Mouse (Mus musculus) lung, postnatal 0 days (tissue): ENCODE data around the gene Adamts4. TPM values are rescaled to one million over a fixed set of nuclear protein-coding genes. Genes with fewer than 3 reads are reported as not detected.

ENCODE experiments used
- ATAC-seq: fragments of 200-750 bp; cut with Nextera tagmentation; 2 replicates; pipeline ENCODE4 v1.8.0; 2017; ENCODE audit warnings: moderate library complexity
- DNase-seq: peaks from one replicate; pipeline ENCODE4 v3.0.0-alpha.2; 2016; ENCODE audit warnings: low spot score
- H3K27ac ChIP-seq: fragments of 300-500 bp; sonication (generic); 2 replicates; pipeline ENCODE4 v1.5.1; 2014; ENCODE audit warnings: antibody characterized with exemption, mild to moderate bottlenecking, low read length, mixed read lengths
- H3K27me3 ChIP-seq: fragments of 300-500 bp; sonication (generic); replicated peaks from 2 replicates; pipeline ENCODE4 v1.6.1; 2014; ENCODE audit warnings: low read length, mixed read lengths; ENCODE audit not compliant: insufficient read depth
- H3K36me3 ChIP-seq: fragments of 300-500 bp; sonication (generic); 2 replicates; pipeline ENCODE4 v1.6.1; 2014; ENCODE audit warnings: low read length, mixed read lengths; ENCODE audit not compliant: insufficient read depth
- H3K4me1 ChIP-seq: fragments of 300-500 bp; sonication (generic); 2 replicates; pipeline ENCODE4 v1.6.1; 2014; ENCODE audit warnings: antibody characterized with exemption, low read depth, low read length, mixed read lengths; ENCODE audit not compliant: insufficient read depth
- H3K4me2 ChIP-seq: fragments of 300-500 bp; sonication (generic); replicated peaks from 2 replicates; pipeline ENCODE4 v1.6.1; 2014; ENCODE audit warnings: low read depth, mild to moderate bottlenecking, low read length, moderate library complexity, mixed read lengths
- H3K4me3 ChIP-seq: fragments of 300-500 bp; sonication (generic); 2 replicates; pipeline ENCODE4 v1.5.1; 2014; ENCODE audit warnings: low read depth, low read length
- H3K9ac ChIP-seq: fragments of 300-500 bp; sonication (generic); replicated peaks from 2 replicates; pipeline ENCODE4 v1.6.1; 2014; ENCODE audit warnings: low read depth, mild to moderate bottlenecking
- H3K9me3 ChIP-seq: fragments of 300-500 bp; sonication (generic); 2 replicates; pipeline ENCODE4 v1.6.1; 2016; ENCODE audit warnings: low read length, mixed read lengths
- CTCF ChIP-seq: IDR thresholded peaks from 2 replicates; pipeline ENCODE4 v1.5.1; 2016; ENCODE audit warnings: antibody characterized with exemption, mild to moderate bottlenecking
- EP300 ChIP-seq: IDR thresholded peaks from 2 replicates; pipeline ENCODE4 v1.6.1; 2016; ENCODE audit warnings: antibody characterized with exemption, mild to moderate bottlenecking, control low read depth
- WGBS: fragments of 180-500 bp; shearing (Covaris S2); extraction: QIAGEN DNeasy Blood & Tissue Kit; methylation state at CpG from one replicate; pipeline ENCODE4 v1.1.7; 2014; 5-methylcytosine and 5-hydroxymethylcytosine counted together
- polyA plus RNA-seq: library from polyadenylated mRNA; unstranded; fragments of >200 nt; fragmentation: Nextera tagmentation; extraction: Ambion mirVana; gene quantifications from 2 replicates; pipeline ENCODE4 v1.2.1, GENCODE M21; 2015

Gene Adamts4
- polyA plus RNA-seq, 1 experiment from 2014 or later: 2.7 TPM

DNA sequence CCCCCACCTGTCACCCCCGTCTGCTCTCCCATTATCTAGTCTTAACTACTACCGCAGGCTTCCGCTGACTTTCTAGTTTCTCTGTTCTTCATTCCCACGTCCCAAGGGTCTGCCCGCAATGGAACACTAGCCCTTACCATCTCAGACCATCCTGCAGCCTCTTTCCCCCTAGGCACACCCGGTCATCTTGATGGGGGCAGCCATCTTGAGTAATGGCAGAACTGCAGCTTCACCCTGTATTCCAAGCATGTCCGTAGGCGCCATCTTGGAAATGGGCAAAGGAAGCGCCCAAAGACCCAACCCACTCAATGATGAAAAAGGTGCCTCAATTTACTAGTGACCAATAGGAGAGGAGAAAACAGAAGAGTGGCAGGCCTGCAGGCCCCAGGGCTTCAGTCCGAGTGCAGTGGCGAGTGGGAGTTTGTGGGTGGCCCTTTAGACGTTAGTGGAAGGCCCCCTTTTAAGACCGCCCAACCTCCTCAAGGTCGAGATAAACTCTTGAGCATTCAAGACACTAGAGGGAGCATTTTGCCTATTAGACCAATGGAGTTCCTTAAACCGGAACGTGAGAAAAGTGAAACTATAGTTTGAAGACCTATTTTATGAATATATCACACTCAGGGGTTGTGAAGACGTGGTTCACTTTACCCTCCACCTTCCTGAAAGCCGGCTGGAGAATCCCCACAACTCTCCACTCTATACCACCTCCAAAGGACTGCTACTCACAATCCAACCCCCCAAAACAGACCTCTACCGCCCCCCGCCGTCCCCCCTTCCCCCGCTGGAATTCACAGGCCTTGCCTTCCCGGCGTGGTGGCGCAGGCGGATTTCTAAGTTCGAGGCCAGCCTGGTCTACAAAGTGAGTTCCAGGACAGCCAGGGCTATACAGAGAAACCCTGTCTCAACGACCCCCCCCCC, 27.7 kb upstream of the Adamts4 start, which contains the start of gene Tomm40l:
Gene Tomm40l (minus strand): TSS at position 277 of the 918 bp plus-strand sequence.
- peaks cover 3% of the 10 kb centered on the region; the same call in 1 of the 2 replicates for H3K36me3 ChIP-seq
- no peaks in the 10 kb centered on the region for H3K27me3 ChIP-seq
- TF ChIP-seq EP300 (no peak), CTCF (peak; percentile 82)
- peak within 1 kb of the TSS; percentile 32; the same call in 1 of the 2 replicates for H3K9ac ChIP-seq
- peak within 1 kb of the TSS; percentile 81 for H3K4me2 ChIP-seq
- peak; percentile 100 for DNase-seq
- peaks cover 10% of the 10 kb centered on the region; the same call in 1 of the 2 replicates for H3K4me1 ChIP-seq
- peak within 1 kb of the TSS; percentile 55 for H3K4me3 ChIP-seq
- peak; percentile 99 for ATAC-seq
- peak within 1 kb of the TSS; percentile 91 for H3K27ac ChIP-seq
- no peaks in the 10 kb centered on the region for H3K9me3 ChIP-seq
- WGBS: 1% methylated on average over 28 of the region's 28 CpGs

DNA sequence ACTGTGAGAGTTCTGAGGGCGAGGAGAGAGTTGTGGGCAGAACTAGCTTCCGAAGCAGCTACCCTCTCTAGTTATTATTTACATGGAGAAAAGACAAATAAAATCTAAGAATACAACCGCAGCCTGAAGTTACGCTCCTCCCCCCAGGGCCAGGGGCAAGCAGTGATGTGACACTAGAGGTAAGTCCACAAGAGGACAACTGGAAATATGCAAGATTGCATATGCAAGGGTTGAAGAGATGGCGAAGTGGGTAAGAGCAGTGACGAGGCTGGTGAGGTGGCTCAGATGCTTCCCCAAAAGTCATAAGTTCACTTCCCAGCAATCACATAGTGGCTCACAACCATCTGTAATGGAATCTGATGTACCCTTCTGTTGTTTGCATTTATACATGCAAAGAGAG, 27.1 kb upstream of the Adamts4 start:
- Histone ChIP-seq H3K27ac (peak overlapping the region; percentile 91), H3K9me3 (no peaks in the 10 kb centered on the region), H3K4me1 (peaks cover 10% of the 10 kb centered on the region; the same call in 1 of the 2 replicates), H3K9ac (peak overlapping the region; percentile 32; the same call in 1 of the 2 replicates), H3K4me3 (peak overlapping the region; percentile 43; the same call in 1 of the 2 replicates), H3K4me2 (peak overlapping the region; percentile 47), H3K27me3 (no peaks in the 10 kb centered on the region), H3K36me3 (peaks cover 3% of the 10 kb centered on the region; the same call in 1 of the 2 replicates)
- WGBS: 69% methylated on average over 6 of the region's 6 CpGs
- DNase-seq: no peak
- ATAC-seq: no peak
- TF ChIP-seq EP300 (no peak), CTCF (no peak)

DNA sequence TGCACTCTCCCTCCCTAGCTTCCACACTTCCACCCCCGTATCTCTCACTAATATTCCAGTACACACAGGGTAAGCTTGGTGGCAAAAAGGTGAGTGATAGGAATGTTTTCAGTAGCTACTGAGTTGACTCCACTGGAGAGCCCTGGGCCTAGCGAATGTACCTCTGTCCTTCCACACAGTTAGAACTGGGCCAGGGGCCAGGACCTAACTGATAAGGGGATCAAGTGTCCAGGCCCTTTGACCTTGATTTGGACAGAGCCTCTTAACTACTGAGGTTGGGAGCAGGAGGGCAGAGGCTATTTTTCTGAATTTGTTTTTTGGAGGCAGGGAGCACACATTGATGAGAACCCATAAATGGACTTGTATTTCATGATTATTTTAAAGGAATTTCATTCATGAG, 26.4 kb upstream of the Adamts4 start:
- no peaks in the 10 kb centered on the region for H3K27me3 ChIP-seq
- H3K9ac ChIP-seq: no peak overlapping the region
- 55% methylated on average over 2 of the region's 2 CpGs for WGBS
- no peaks in the 10 kb centered on the region for H3K9me3 ChIP-seq
- DNase-seq: no peak
- ATAC-seq: no peak
- no peak overlapping the region for H3K27ac ChIP-seq
- TF ChIP-seq EP300 (no peak), CTCF (no peak)
- H3K4me3 ChIP-seq: no peak overlapping the region
- no peak overlapping the region for H3K4me2 ChIP-seq
- peaks cover 10% of the 10 kb centered on the region; the same call in 1 of the 2 replicates for H3K4me1 ChIP-seq
- peaks cover 3% of the 10 kb centered on the region; the same call in 1 of the 2 replicates for H3K36me3 ChIP-seq

DNA sequence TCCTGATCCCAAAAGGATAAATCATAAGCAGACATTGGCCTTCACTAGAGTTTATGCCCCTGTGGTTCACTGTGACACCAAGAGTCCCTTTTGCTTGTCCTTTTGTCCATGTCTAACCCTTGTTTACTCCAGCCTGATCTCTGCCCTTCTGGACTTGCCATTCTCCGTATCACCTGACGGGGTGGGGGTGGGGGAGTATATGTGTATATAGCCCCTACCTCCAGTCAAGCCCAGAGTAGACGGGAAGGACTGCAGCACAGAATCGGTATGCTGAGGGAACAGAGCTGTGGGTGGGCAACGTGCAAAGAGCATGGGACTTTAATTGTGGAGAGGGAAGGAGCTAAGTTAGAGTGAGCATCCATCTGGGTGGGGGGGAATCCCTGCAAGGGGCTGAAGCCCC, 25.4 kb upstream of the Adamts4 start, which contains the start of gene Apoa2:
Gene Apoa2 (plus strand): TSS at position 198 of the 400 bp plus-strand sequence.
- Histone ChIP-seq H3K4me3 (no peak within 1 kb of the TSS), H3K4me1 (peaks cover 10% of the 10 kb centered on the region; the same call in 1 of the 2 replicates), H3K9me3 (no peaks in the 10 kb centered on the region), H3K4me2 (no peak within 1 kb of the TSS), H3K9ac (no peak within 1 kb of the TSS), H3K27ac (no peak within 1 kb of the TSS), H3K36me3 (peaks cover 1% of the 10 kb centered on the region; the same call in 1 of the 2 replicates), H3K27me3 (no peaks in the 10 kb centered on the region)
- ATAC-seq (no peak), DNase-seq (no peak)
- WGBS: 70% methylated on average over 5 of the region's 5 CpGs
- TF ChIP-seq EP300: no peak
- TF ChIP-seq CTCF: no peak

DNA sequence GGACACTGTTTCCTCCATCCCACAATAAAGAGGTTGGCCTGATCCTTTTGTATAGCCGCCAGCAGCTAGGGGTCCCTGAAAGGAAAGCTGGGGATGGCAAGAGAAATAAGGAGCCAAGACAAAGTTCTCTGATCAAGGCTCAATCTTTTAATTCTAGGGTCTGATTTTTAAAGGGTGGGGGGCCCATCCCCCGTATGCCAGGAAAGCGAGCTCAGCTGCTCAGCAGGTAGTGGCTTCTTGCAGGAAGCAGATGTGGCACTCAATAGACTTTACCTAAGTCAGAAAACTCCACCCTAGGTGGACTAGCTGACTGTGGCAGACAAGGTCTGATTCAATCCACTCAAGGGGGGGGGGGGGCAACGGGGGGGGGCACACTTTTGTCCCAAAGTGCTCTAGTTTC, 23.4 kb upstream of the Adamts4 start:
- Histone ChIP-seq H3K36me3 (no peaks in the 10 kb centered on the region), H3K4me2 (no peak overlapping the region), H3K4me1 (peaks cover under 1% of the 10 kb centered on the region; the same call in 1 of the 2 replicates), H3K27ac (no peak overlapping the region), H3K4me3 (no peak overlapping the region), H3K9me3 (no peaks in the 10 kb centered on the region), H3K9ac (no peak overlapping the region), H3K27me3 (no peaks in the 10 kb centered on the region)
- no peak for DNase-seq
- TF ChIP-seq CTCF (no peak), EP300 (no peak)
- 56% methylated on average over 4 of the region's 4 CpGs for WGBS
- ATAC-seq: no peak

DNA sequence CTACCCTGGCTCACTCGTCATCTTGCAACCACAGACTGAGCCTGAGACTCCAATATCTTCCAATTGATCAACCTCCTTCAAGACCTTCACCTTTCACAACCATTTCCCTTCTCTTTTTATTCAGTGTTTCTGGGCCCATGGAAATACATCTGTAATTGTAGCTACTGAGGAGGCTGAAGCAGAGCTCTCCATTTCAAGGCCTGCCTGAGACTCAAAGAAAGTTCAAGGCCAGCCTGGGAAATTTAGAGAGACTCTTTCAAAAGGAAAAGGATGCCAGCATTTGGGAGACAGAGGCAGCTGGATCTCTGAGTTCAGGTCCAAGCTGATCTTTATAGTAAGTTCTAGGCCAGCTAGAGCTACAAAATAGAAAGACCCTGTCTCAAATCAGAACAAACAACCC, 22.3 kb upstream of the Adamts4 start:
- H3K4me3 ChIP-seq: no peak overlapping the region
- no peak for TF ChIP-seq CTCF
- TF ChIP-seq EP300: no peak
- H3K9ac ChIP-seq: no peak overlapping the region
- no peak overlapping the region for H3K4me2 ChIP-seq
- no peak for DNase-seq
- H3K27me3 ChIP-seq: no peaks in the 10 kb centered on the region
- H3K36me3 ChIP-seq: no peaks in the 10 kb centered on the region
- no peaks in the 10 kb centered on the region for H3K9me3 ChIP-seq
- H3K4me1 ChIP-seq: no peaks in the 10 kb centered on the region
- no peak for ATAC-seq
- 63% methylated on average over 1 of the region's 1 CpGs for WGBS
- H3K27ac ChIP-seq: no peak overlapping the region
